Mouse (Mus musculus) adrenal gland, adult 10 weeks (tissue): Measurements from ENCODE around the gene Gtf2f2. TPM values are rescaled to one million over a fixed set of nuclear protein-coding genes. Genes with fewer than 3 reads are reported as not detected.

Experiments used
- polyA plus RNA-seq: library from polyadenylated mRNA; stranded (reverse); fragments of 350-450 nt; fragmentation: Illumina TruSeq; extraction: RNeasy Lipid Tissue Mini Kit (QIAGEN cat#74804); gene quantifications from one replicate; pipeline ENCODE4 v1.2.3, GENCODE M21; 2014; ENCODE audit warnings: low read depth, low replicate concordance

Gene Gtf2f2
- 52.1 TPM for polyA plus RNA-seq

GRCm38 (mm10) chr14:76010102-76011061 is at the start of gene Gtf2f2:
Gene Gtf2f2 (minus strand): TSS chr14:76010865.

GRCm38 (mm10) chr14:75954766-75955165 is 55.9 kb downstream of the Gtf2f2 start, which contains the start of gene Kctd4:
Gene Kctd4 (plus strand): TSS chr14:75955009.

Other genes with a start within 250 kb of the Gtf2f2 start
- 100 TPM for gene Slc25a30, start 223.8 kb downstream of the Gtf2f2 start, polyA plus RNA-seq
- 10,763 TPM for gene Tpt1, start 165.8 kb downstream of the Gtf2f2 start, polyA plus RNA-seq
- not detected for gene Kctd4, start 55.9 kb downstream of the Gtf2f2 start, polyA plus RNA-seq
- 78.3 TPM for gene Gpalpp1, start 99.9 kb upstream of the Gtf2f2 start, polyA plus RNA-seq
- gene Nufip1, start 100.0 kb upstream of the Gtf2f2 start, polyA plus RNA-seq = 21.7 TPM